Mouse (Mus musculus): ENCODE results near the gene Dexi.
A peak's percentile ranks its signal among the peaks of the same experiment; 100 is the strongest.

Gene Dexi

DNA sequence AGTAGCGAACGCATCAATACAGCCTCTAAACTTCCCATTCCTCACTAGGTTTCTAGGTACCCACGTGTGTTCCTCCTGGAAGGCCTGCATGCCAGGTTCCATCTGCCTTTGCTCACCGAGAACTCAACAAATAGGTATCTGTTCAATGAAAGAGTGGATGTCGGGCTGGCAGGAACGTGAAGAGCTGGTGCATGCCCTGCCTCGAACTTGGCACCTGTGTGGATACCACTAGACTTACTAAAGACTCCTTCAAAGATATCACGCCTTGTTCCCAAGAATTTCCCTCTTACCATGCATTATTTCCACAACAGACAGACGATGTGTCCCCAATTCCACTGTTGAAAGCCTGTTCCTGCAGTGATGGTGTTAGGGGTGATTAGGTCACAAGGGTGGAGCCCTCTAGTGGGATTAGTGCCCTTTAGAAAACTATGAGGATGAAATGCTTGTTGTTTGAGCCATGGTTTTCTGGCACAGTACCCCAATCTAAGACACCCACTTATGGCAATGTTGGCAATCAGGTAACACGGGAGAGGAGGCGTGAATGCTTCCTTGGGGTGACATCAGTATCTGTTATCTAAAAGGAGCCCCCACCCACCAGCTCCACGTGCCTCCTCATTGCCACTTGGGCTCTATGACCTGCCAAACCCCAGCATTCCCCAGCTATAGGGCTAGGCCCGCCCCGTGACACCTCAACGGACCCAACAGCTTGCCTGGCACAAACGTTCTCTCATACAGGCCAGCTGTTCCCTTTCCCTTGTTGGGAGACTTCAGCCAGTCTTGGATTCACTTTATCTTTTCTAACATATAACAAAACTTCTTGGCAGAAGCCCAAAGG lies 1.9 kb downstream of the Dexi start:
- no peak for DNase-seq (ENCODE audit: low spot score in 2 of 2)

DNA sequence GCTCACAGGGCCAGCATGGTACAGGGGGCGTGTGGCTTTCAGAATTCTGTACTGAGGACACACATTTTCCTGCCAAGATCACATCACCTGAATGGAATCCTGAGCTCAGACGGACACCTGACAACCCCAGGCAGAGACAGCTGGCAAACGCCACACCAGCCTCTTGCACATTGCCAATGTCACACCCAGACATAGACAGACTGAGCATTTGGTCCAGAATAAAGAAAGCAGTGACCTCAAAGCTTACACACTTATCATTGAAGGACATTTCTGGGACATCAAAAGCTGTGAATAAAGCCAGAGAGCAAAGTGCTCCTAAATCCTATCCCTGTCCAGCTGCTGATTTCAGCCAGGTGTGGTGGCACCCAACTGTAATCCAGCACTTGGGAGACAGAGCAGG lies 5.9 kb downstream of the Dexi start:
- no peak for DNase-seq (ENCODE audit: low spot score in 2 of 2)

GRCm38 (mm10) chr16:10536323-10536722 lies 6.5 kb downstream of the Dexi start:
- DNase-seq (ENCODE audit: low spot score in 2 of 2) = no peak

DNA sequence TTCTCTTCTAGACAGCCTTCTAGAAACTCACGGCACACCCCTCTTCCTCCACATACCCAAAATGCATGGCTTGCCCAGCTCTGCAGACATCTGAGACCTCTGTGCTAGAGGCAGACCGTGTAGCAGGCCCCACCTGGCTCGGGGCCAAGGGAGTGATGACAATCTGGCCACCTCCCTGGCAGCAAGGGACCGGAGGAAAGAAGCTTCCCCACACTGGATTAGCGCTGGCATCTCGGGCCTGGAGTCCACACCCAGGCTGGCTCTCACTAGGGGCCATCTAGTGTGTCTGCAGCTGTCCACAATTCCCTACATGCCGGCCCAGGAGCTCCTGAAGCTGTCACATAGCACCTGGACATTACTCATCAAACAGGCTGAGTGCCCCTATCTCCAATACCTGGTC lies 8.3 kb downstream of the Dexi start:
- DNase-seq (ENCODE audit: low spot score in 2 of 2) = no peak

GRCm38 (mm10) chr16:10533781-10534180 lies 9.1 kb downstream of the Dexi start:
- no peak for DNase-seq (ENCODE audit: low spot score in 2 of 2)

- DNase-seq (ENCODE audit: low spot score in 2 of 2) = no peak
Observed at GRCm38 (mm10) chr16:10530179-10530578, 12.7 kb downstream of the Dexi start.

DNA sequence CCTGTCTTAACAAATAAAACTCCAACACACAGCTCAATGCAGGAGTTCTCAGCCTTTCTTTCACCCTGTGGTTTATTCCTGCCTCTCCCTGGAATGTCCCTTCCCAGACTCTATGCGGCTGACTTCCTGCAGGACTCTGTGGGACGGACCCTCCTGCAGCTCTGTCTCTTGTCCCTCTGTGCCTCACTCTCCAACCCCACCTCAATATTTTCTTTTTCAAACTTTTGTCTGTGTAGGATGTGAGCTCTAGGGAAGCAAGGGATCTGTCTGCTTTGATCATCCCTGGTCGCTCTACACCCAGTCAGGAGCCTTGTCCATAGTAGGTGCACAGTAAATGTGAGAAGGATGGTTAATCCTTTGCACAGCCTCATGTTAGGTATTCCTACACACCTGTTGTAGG lies 14.5 kb downstream of the Dexi start:
- no peak for DNase-seq (ENCODE audit: low spot score in 2 of 2)

DNA sequence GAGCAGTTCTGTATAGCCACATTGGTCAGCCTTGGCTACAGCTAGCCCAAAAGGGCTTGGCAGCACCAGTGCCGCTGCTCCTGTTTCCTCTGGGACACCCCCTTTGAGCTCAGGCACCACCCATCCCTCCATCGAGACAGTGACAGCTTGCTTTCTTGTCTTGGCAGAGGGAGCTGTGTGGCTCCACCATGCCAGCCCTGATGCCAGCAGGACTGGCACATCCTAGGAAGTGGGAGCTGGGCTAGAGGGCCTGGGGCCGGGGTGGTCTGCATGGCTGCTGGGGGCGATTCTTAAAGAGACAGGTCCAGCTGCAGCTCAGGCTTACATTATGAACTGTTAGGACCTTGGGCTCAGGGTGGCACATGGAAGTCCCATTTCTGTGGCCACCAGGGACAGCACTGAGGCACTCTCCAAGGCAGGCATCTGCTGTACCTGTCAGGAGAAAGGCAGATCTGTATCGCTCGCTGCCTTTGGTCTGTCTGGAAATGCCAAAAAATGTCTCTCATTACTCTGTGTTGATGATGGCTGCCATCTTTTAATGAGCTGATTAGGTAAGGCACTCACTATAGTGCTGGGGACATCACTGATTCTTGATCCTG lies 15.7 kb downstream of the Dexi start:
- no peak for DNase-seq (ENCODE audit: low spot score in 2 of 2)

- DNase-seq (ENCODE audit: low spot score in 2 of 2) = no peak
Observed at GRCm38 (mm10) chr16:10525610-10525980, 17.3 kb downstream of the Dexi start.

- no peak for DNase-seq (ENCODE audit: low spot score in 2 of 2)
Observed at GRCm38 (mm10) chr16:10524866-10525609, 17.8 kb downstream of the Dexi start.

DNA sequence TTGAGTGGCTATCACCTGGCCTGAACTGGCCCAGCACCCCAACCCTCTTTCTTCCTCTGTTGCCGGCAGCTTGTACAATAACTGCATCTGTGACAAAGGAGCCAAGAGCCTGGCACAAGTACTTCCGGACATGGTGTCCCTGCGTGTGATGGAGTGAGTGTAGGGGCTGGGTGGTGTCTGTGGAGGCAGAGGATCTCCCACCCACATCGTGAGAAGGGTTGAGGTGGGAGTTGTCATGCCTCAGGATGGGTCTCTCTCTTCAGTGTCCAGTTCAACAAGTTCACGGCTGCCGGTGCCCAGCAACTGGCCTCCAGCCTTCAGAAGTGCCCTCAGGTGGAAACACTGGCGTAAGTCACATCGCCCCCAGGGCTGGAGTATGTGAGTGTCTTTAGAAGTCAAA lies 19.2 kb downstream of the Dexi start:
- DNase-seq (ENCODE audit: low spot score in 2 of 2) = no peak

GRCm38 (mm10) chr16:10522811-10523210 lies 20.0 kb downstream of the Dexi start:
- DNase-seq (ENCODE audit: low spot score in 2 of 2) = peak; percentile 57 to 80

DNA sequence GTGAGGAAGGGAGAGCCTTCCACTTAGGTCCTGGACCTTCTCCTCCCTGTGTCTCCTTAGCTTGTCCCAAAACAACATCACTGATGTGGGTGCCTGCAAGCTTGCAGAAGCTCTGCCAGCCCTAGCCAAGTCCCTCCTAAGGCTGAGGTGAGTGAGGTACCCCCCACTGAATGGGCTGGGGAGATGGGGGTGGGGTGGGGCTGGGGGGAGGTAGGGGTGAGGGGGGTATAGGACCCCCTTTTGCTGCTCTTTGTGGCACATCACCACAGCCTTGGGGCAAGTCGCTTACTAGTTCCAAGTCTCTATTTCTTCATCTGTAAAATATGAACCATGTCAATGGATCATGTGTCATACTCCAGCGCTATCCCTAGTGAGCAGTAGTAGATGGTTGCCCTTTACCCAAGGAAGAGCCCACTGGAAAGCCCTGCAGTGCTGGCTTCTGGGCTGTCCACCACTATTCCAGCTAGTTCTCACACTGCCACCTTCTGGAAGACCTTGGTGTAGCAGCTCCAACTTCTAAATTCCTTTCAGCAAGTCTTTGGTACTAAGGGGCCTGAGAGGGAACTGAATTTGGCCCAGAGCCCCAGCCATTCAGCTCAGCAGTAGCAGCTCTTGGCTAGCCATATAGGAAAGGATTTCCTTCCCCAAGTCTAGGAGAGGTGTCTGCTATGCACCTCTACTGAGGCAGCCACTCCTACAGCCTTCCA lies 21.8 kb downstream of the Dexi start:
- DNase-seq (ENCODE audit: low spot score in 2 of 2) = peak; percentile 63 to 80

- DNase-seq (ENCODE audit: low spot score in 2 of 2) = peak in 1 of 2 experiments; percentile 43
Observed at GRCm38 (mm10) chr16:10518030-10518429, 24.8 kb downstream of the Dexi start.

DNA sequence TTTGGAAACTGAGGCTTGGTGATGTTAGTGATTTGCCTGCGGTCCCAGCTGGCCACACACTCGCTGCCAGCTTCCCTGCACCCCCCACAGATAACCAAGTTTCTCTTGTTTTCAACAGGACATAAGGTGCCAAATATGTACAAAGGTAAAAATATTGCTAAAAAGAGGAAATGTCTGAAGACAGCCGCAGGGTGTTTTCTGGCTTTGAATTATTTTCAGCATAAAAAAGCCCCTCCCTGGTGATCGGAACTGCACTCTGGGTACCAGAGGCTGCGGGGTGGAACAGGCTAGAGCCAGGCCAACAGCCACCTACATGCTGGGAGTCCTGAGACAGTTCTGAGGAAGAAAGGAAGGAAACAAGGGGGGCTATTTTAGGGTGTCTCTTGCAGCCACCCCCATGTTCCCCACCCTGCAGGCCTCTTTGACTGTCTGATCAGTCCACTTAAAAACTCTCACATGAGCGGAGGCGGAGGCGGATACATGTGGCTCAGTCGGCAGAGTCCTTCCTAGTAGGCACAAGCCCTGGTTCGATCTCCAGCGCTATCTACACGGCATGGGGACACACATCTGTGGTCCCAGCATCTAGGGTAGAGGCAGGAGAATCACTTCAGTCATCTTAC lies 26.8 kb downstream of the Dexi start:
- DNase-seq (ENCODE audit: low spot score in 2 of 2) = peak in 1 of 2 experiments; percentile 55

- no peak for DNase-seq (ENCODE audit: low spot score in 2 of 2)
Observed at GRCm38 (mm10) chr16:10511134-10511520, 31.7 kb downstream of the Dexi start.

DNA sequence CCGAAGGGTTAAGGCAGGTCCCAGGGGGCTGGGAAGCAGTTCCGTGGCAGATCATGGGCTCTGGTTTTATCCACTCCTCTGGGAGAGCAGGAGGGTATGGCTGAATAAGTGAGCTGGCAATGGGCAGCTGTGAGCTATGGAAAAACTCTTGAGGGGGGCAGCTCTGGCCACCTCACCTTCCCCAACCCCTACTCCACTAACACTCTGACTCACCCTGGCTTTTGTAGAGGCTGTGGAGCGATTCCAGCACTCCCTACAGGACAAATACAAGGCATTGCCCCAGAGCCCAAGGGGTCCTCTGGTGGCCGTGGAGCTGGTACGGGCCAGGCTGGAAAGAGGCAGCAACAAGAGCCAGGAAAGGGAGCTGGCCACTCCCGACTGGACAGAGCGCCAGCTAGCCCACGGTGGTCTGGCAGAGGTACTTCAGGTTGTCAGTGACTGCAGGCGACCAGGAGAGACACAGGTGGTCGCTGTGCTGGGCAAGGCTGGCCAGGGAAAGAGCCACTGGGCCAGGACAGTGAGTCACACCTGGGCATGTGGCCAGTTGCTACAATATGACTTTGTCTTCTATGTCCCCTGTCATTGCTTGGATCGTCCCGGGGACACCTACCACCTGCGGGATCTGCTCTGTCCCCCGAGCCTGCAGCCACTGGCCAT lies 32.2 kb downstream of the Dexi start:
- DNase-seq (ENCODE audit: low spot score in 2 of 2) = no peak

DNA sequence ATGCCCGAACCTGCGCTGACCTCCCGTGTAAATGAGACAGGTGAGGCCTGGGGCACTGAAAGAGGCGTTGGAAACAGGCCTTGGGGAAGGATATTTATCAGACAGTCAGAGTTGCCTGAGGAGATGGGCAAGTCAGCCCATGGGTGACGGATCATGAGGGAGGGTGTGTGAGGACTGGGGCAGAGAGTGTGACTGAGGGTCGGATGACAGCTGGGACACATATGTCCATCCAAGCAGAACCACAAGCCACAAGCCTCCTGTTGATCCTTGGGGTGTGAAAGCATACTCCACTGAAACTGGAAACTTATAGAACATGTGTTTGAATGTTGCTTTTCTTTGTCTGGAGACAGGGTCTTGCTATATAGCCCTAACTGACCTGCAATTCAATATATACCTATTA lies 34.2 kb downstream of the Dexi start:
- peak in 1 of 2 experiments; percentile 41 for DNase-seq (ENCODE audit: low spot score in 2 of 2)

DNA sequence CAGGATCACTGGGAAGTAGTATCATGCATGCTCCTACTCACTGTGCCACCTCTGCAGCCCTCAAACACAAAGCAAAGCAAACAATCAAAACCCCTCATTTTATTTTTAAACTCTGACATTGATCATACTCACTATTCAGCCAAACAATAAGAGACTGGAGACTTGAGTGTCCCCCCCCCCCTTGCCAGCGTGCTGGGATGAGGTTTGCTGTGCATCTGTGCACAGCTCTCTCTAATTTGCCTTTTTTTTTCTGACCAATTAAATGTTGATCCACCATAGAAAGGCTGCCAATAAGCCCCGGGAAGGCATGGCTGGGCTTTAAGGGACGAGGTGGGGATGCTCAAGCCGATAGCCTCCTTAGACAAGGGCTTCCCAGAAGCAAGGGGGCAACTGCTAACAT lies 35.4 kb downstream of the Dexi start:
- DNase-seq (ENCODE audit: low spot score in 2 of 2) = no peak

GRCm38 (mm10) chr16:10503058-10503457 lies 39.8 kb downstream of the Dexi start:
- no peak for DNase-seq (ENCODE audit: low spot score in 2 of 2)

GRCm38 (mm10) chr16:10501865-10502264 lies 41.0 kb downstream of the Dexi start:
- peak in 1 of 2 experiments; percentile 61 for DNase-seq (ENCODE audit: low spot score in 2 of 2)

Data from spleen, postnatal 10 days (tissue).